Mouse (Mus musculus) neural tube, embryonic 11.5 days (tissue): ENCODE data around the gene Mapkapk2. TPM values are rescaled to one million over a fixed set of nuclear protein-coding genes. Genes with fewer than 3 reads are reported as not detected.

Experiments
- ATAC-seq: fragments of 200-750 bp; cut with Nextera tagmentation; 2 replicates; pipeline ENCODE4 v1.8.0; 2017; ENCODE audit warnings: moderate number of reproducible peaks, mild to moderate bottlenecking, moderate TSS enrichment, moderate library complexity; ENCODE audit not compliant: insufficient read depth, low FRiP score, low TSS enrichment
- DNase-seq: peaks from one replicate; pipeline ENCODE4 v3.0.0-alpha.2; 2015; ENCODE audit warnings: low spot score
- H3K27ac ChIP-seq: fragments of 300-500 bp; sonication (generic); 2 replicates; pipeline ENCODE4 v1.5.1; 2014; ENCODE audit warnings: low read depth, mild to moderate bottlenecking, low read length
- H3K27me3 ChIP-seq: fragments of 300-500 bp; sonication (generic); 2 replicates; pipeline ENCODE4 v1.6.1; 2014; ENCODE audit warnings: mild to moderate bottlenecking, low read length, mixed read lengths; ENCODE audit not compliant: control insufficient read depth, insufficient read depth
- H3K36me3 ChIP-seq: fragments of 300-500 bp; sonication (generic); 2 replicates; pipeline ENCODE4 v1.6.1; 2014; ENCODE audit warnings: mild to moderate bottlenecking, low read length, moderate library complexity, mixed read lengths; ENCODE audit not compliant: control insufficient read depth, insufficient read depth
- H3K4me1 ChIP-seq: fragments of 300-500 bp; sonication (generic); 2 replicates; pipeline ENCODE4 v1.6.1; 2014; ENCODE audit warnings: low read length, mixed read lengths; ENCODE audit not compliant: control insufficient read depth, insufficient read depth
- H3K4me2 ChIP-seq: fragments of 300-500 bp; sonication (generic); 2 replicates; pipeline ENCODE4 v1.6.1; 2014; ENCODE audit warnings: low read depth, mild to moderate bottlenecking, moderate library complexity
- H3K4me3 ChIP-seq: fragments of 300-500 bp; sonication (generic); 2 replicates; pipeline ENCODE4 v1.5.1; 2014; ENCODE audit warnings: low read depth, low read length
- H3K9ac ChIP-seq: fragments of 300-500 bp; sonication (generic); 2 replicates; pipeline ENCODE4 v1.6.1; 2014; ENCODE audit warnings: mild to moderate bottlenecking, low read length
- H3K9me3 ChIP-seq: fragments of 300-500 bp; sonication (generic); 2 replicates; pipeline ENCODE4 v1.6.1; 2016; ENCODE audit warnings: low read length; ENCODE audit not compliant: control insufficient read depth
- WGBS: fragments of 180-500 bp; shearing (Covaris S2); extraction: QIAGEN DNeasy Blood & Tissue Kit; methylation state at CpG from one replicate; pipeline ENCODE4 v1.1.7; 2014; 5-methylcytosine and 5-hydroxymethylcytosine counted together
- polyA plus RNA-seq: library from polyadenylated mRNA; unstranded; fragments of >200 nt; fragmentation: Nextera tagmentation; extraction: Ambion mirVana; gene quantifications from 2 replicates; pipeline ENCODE4 v1.2.1, GENCODE M21; 2014

Gene Mapkapk2
- polyA plus RNA-seq, 1 experiment from 2014 or later = 36.5 TPM

DNA sequence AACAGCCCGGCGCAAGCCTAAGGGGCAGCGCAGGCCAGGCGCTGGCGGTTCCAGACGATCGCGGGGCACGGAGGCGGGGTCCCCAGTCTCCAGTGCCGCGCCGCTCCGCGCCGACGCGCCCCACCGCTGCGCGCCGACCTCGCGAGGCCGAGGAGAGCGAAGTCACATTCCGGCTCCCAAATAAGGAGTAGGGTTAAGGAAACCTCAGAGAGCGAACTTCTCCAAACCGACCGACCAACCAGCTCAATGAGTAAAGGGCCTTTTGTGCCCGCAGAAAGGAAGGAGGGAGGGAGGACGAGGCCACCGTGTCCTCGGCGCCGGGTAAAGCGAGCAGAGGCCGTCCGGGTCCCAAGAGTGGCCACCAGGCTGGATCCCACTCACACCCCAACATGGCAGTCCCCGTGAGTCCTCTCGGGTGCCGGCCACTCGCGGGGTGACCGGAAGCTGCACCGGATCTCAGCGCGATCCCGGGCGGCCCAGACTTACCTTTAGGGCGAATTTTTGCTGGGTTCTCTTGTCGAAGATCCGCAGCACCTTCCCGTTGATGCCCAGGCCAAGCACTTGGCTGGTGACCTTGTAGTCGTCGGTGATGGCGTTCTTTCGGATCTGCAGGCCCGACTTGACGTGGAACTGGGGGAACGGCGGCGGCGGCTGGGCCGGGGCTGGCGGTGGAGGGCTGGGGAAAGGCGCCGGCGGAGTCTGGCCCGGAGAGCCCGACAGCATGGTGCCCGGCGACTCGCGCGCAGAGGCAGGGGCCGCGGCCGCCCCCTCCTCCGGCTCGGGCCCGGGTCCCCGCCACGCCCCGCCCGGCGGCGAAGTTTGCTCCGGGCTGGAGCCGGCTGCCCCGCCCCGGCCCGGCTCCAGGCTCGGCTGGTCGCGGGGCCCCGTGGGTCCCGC is 575 bp downstream of the Mapkapk2 start:
- H3K9ac ChIP-seq = peak overlapping the region; percentile 92
- peak overlapping the region; percentile 81 for H3K4me2 ChIP-seq
- DNase-seq = peak; percentile 77
- no peaks in the 10 kb centered on the region for H3K27me3 ChIP-seq
- peak overlapping the region; percentile 78 for H3K27ac ChIP-seq
- peak; percentile 81 for ATAC-seq
- WGBS = under 1% methylated on average over 89 of the region's 98 CpGs
- H3K36me3 ChIP-seq = no peaks in the 10 kb centered on the region
- peaks cover 11% of the 10 kb centered on the region for H3K4me1 ChIP-seq
- no peaks in the 10 kb centered on the region for H3K9me3 ChIP-seq
- H3K4me3 ChIP-seq = peak overlapping the region; percentile 92

DNA sequence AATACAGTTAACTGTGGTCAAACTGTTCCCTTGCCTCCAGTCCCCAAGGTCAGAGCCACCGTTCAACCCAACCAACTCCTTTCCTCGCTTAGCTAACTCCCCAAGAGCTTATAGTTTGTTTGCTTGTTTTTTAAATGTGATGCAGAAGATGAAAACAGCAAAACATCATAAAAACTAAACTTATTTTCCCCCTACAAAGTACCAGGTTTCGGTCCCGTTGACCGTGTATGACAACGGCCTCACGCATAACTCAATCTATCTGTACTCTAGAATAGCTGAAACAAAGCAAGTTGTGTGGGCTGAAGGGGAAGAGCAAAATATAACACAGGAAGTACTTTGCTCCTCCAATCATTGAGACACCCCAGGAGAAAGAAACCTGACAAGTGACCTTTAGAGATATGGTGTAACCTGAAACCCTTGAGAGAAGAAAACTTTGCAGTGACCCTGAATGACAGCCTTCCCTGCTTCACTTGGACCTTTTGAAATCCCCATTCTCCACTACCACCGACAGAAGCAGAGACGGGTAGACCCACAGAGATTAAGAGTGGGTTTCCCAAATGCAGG is 1.4 kb downstream of the Mapkapk2 start:
- 30% methylated on average over 9 of the region's 9 CpGs for WGBS
- peaks cover 11% of the 10 kb centered on the region for H3K4me1 ChIP-seq

DNA sequence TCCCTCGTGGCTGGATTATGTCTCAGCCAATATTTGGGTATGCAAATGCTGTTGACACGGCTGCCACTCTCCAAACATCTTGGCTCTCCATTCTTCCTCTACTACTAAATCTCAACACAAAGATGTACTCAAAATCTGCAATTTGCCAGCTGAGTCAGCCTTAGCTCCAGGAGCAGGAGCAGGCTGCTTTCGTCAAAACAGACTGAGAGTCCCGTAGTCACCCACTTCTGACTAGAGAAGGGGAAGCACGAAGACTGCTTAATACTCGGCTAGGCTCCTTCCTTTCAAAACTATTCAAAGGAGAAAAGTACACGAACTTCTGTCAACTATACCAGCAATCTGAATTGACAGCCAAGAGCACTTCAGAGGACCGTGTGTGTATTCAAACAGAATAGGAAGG is 2.1 kb downstream of the Mapkapk2 start:
- Histone ChIP-seq H3K27ac (no peak overlapping the region), H3K9me3 (no peaks in the 10 kb centered on the region), H3K27me3 (no peaks in the 10 kb centered on the region), H3K9ac (no peak overlapping the region), H3K36me3 (no peaks in the 10 kb centered on the region), H3K4me1 (peaks cover 11% of the 10 kb centered on the region), H3K4me3 (peak overlapping the region; percentile 92), H3K4me2 (peak overlapping the region; percentile 81)
- no peak for ATAC-seq
- no peak for DNase-seq
- 39% methylated on average over 8 of the region's 8 CpGs for WGBS

More for the DNA sequence above, 1.4 kb downstream of the Mapkapk2 start:
- H3K4me2 ChIP-seq = peak overlapping the region; percentile 81
- no peaks in the 10 kb centered on the region for H3K36me3 ChIP-seq
- peak overlapping the region; percentile 92 for H3K4me3 ChIP-seq
- H3K9ac ChIP-seq = peak overlapping the region; percentile 92
- no peaks in the 10 kb centered on the region for H3K9me3 ChIP-seq
- ATAC-seq (no peak), DNase-seq (no peak)
- H3K27ac ChIP-seq = 0 out of 2 replicates have a peak overlapping the region, but pooled peaks have one; percentile 78
- no peaks in the 10 kb centered on the region for H3K27me3 ChIP-seq

DNA sequence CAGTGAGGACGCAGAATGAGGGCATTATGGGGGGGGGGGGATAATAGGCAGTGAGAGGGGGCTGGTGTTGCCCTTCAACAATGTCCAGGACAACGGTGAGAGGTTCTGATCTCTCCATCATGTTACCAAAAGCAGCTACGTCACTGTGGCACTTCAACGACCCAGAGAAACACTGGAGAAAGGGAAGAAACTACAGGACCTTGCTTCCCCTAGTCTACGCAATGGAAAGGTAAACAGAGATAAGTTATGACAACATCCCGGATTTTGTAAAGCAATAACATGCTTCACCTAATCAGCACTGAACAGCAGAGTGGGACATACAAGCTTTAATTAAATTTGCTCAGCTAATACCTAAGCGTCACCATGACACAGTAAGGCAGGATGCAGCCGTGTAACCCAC is 3.7 kb downstream of the Mapkapk2 start:
- Histone ChIP-seq H3K9ac (no peak overlapping the region), H3K36me3 (no peaks in the 10 kb centered on the region), H3K9me3 (no peaks in the 10 kb centered on the region), H3K27me3 (no peaks in the 10 kb centered on the region), H3K27ac (no peak overlapping the region), H3K4me1 (peaks cover 14% of the 10 kb centered on the region), H3K4me2 (no peak overlapping the region), H3K4me3 (no peak overlapping the region)
- 88% methylated on average over 8 of the region's 8 CpGs for WGBS
- no peak for DNase-seq
- ATAC-seq = no peak

DNA sequence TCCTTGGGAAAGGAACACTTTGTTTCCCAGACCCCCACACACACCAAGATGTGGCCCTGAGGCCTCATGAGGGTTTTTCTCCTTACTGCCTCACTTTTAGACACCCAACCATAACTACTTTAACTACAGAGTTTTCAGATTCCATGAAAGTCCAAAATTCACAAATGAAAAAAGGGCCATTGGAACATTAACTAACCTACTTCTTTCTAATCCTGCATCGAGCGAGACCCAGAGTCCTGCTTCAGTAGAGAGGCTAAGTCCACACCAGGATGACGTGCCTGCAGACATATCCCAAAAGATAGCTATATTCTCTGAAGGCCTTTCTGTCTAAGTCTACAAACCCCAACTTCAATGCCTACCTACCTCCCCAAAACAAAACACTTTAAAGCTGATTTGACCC is 4.8 kb downstream of the Mapkapk2 start:
- H3K4me3 ChIP-seq = no peak overlapping the region
- H3K36me3 ChIP-seq = no peaks in the 10 kb centered on the region
- WGBS = 91% methylated on average over 3 of the region's 3 CpGs
- no peak overlapping the region for H3K9ac ChIP-seq
- peaks cover 11% of the 10 kb centered on the region for H3K4me1 ChIP-seq
- H3K27me3 ChIP-seq = no peaks in the 10 kb centered on the region
- no peak for DNase-seq
- H3K4me2 ChIP-seq = no peak overlapping the region
- no peaks in the 10 kb centered on the region for H3K9me3 ChIP-seq
- H3K27ac ChIP-seq = no peak overlapping the region
- ATAC-seq = no peak

DNA sequence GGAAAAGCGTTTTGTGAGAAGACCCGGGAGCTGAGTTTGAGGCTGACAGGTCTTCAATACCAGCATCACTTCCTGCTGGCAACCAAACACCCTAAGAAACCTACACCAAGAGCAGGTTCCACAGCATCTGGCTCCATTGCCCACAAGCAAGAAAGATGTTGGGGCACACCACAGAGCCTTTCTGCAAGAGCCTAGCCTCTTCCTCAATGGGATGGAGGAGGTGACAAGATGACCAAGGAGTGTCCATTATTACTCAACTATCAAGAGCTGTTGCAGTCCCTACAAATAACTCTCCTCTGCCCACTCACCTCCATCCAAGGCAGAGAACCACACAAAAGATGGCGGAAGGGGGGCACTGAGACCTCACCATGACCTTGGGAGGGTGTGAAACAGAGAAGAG is 5.5 kb downstream of the Mapkapk2 start:
- Histone ChIP-seq H3K27ac (no peak overlapping the region), H3K9me3 (no peaks in the 10 kb centered on the region), H3K36me3 (no peaks in the 10 kb centered on the region), H3K9ac (no peak overlapping the region), H3K4me1 (peaks cover 14% of the 10 kb centered on the region), H3K4me3 (no peak overlapping the region), H3K27me3 (no peaks in the 10 kb centered on the region), H3K4me2 (no peak overlapping the region)
- DNase-seq (no peak), ATAC-seq (no peak)
- 84% methylated on average over 3 of the region's 3 CpGs for WGBS

DNA sequence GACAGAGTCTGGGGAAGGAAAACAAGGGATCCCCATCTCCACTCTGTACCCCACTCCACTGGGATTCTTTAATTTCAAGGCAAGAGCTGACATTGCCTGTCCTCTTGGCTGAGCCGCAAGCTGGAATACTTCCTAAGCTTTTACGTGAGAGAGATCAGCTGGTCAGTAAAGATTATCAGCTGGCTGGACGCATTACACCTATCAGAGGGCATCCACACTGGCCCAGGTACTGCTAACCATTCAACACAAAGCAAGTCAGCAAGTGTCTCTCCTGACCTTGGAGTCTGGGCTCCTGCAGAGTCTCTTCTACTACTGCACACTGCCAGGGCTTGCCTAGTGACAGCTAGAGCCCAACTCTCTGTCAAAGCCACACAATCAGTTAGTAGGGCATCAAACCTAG is 6.1 kb downstream of the Mapkapk2 start:
- no peaks in the 10 kb centered on the region for H3K9me3 ChIP-seq
- no peaks in the 10 kb centered on the region for H3K27me3 ChIP-seq
- no peaks in the 10 kb centered on the region for H3K36me3 ChIP-seq
- H3K4me1 ChIP-seq = peaks cover 21% of the 10 kb centered on the region
- no peak overlapping the region for H3K27ac ChIP-seq
- no peak overlapping the region for H3K4me2 ChIP-seq
- no peak overlapping the region for H3K4me3 ChIP-seq
- 88% methylated on average over 3 of the region's 3 CpGs for WGBS
- DNase-seq = no peak
- no peak overlapping the region for H3K9ac ChIP-seq
- no peak for ATAC-seq

DNA sequence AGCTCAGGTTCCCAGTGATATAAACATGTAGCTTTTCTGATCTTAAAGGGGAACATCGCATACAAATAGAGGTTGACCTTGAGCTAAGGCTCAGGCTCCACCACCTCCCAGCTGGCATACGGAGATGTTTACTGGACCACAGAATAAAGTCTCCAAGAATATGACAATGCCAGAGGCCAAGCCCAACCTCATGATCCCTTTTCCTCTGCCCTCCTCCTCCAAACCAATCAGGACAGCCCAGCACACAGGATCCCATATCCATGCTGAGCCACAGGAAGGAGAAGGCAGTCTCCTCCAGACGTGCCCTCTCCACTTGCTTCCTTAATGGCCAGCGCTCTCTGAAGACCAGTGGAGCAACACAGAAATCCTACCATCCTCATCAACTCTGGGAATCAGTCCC is 6.7 kb downstream of the Mapkapk2 start:
- no peak for DNase-seq
- no peaks in the 10 kb centered on the region for H3K36me3 ChIP-seq
- no peak overlapping the region for H3K9ac ChIP-seq
- no peak for ATAC-seq
- H3K27me3 ChIP-seq = no peaks in the 10 kb centered on the region
- no peak overlapping the region for H3K4me2 ChIP-seq
- WGBS = 85% methylated on average over 4 of the region's 4 CpGs
- H3K27ac ChIP-seq = no peak overlapping the region
- H3K4me3 ChIP-seq = no peak overlapping the region
- H3K9me3 ChIP-seq = no peaks in the 10 kb centered on the region
- peaks cover 20% of the 10 kb centered on the region for H3K4me1 ChIP-seq

DNA sequence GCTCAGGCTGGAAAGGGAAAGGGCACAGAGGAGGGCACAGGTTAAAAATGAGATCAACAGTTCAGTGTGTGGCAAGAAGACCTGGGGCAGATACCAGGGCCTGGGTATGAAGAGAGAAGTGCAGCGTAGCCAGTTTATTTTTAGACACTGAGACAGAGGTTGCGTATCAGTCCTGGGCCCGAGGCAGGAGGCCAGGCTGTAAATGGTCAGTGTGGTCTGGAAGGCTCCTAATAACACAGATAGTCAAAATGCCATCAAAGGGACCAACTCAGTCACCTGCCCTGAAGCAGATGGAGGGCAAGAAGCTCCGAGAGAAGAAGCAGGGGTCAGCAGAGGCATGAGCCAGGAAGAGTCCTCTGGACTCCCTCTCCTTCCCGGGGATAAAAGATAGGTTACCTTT is 7.4 kb downstream of the Mapkapk2 start:
- no peak for DNase-seq
- no peak overlapping the region for H3K4me2 ChIP-seq
- no peaks in the 10 kb centered on the region for H3K27me3 ChIP-seq
- ATAC-seq = no peak
- no peaks in the 10 kb centered on the region for H3K36me3 ChIP-seq
- H3K9me3 ChIP-seq = no peaks in the 10 kb centered on the region
- H3K4me1 ChIP-seq = peaks cover 16% of the 10 kb centered on the region
- WGBS = 83% methylated on average over 5 of the region's 5 CpGs
- no peak overlapping the region for H3K27ac ChIP-seq
- no peak overlapping the region for H3K4me3 ChIP-seq
- no peak overlapping the region for H3K9ac ChIP-seq
